Mouse (Mus musculus) adrenal gland, adult 2 months (tissue): ENCODE measurements around the gene Supv3l1. TPM values are rescaled to one million over a fixed set of nuclear protein-coding genes. Genes with fewer than 3 reads are reported as not detected.
A peak's percentile ranks its signal among the peaks of the same experiment; 100 is the strongest.

Experiments
- DNase-seq: peaks from one replicate; pipeline ENCODE4 v3.0.0; 2021
- polyA plus RNA-seq: library from polyadenylated mRNA; depleted of rRNA; stranded (reverse); fragments of >200 nt; gene quantifications from 2 replicates; pipeline ENCODE4 v1.2.3, GENCODE M21; 2012; rRNA removed
- total RNA-seq, 2 experiments: library from RNA; stranded (reverse); gene quantifications; 2 replicates each; pipeline ENCODE4 v1.2.3; 2021

The Supv3l1 gene
- total and polyA plus RNA-seq, 3 experiments, result 25.4 to 36.7 (median 33.6) TPM

- DNase-seq, result no peak
Measured at GRCm38 (mm10) chr10:62413606-62413982, 35.9 kb downstream of the Supv3l1 start.

- no peak for DNase-seq
Measured at GRCm38 (mm10) chr10:62412906-62413605, 36.5 kb downstream of the Supv3l1 start.

- no peak for DNase-seq
Measured at GRCm38 (mm10) chr10:62411431-62412410, 37.8 kb downstream of the Supv3l1 start.

GRCm38 (mm10) chr10:62410943-62411342 is 38.6 kb downstream of the Supv3l1 start:
- DNase-seq, result peak; percentile 66

- DNase-seq, result no peak
Measured at GRCm38 (mm10) chr10:62404901-62405300, 44.6 kb downstream of the Supv3l1 start.

- no peak for DNase-seq
Measured at GRCm38 (mm10) chr10:62401641-62402111, 47.9 kb downstream of the Supv3l1 start.

- no peak for DNase-seq
Measured at GRCm38 (mm10) chr10:62383011-62383410, 66.5 kb downstream of the Supv3l1 start.

- no peak for DNase-seq
Measured at GRCm38 (mm10) chr10:62380936-62381335, 68.6 kb downstream of the Supv3l1 start.

GRCm38 (mm10) chr10:62379808-62380207 is 69.7 kb downstream of the Supv3l1 start, which contains the start of gene Hk1:
TSS of gene Hk1 (minus strand) at chr10:62379908.
- DNase-seq, result no peak

Other genes starting within 250 kb of the Supv3l1 start
- gene Tspan15, start 218.5 kb downstream of the Supv3l1 start, total RNA-seq, result 10 to 100 TPM; 14.4 to 22.5 TPM
- gene Tspan15, start 218.5 kb downstream of the Supv3l1 start, polyA plus RNA-seq, result 66.3 and 71.2 TPM in 2 replicates
- 10 to 100 TPM; 21.8 to 64.4 TPM for gene Tacr2, start 197.3 kb downstream of the Supv3l1 start, total RNA-seq
- gene Tacr2, start 197.3 kb downstream of the Supv3l1 start, polyA plus RNA-seq, result 146 and 235 TPM in 2 replicates
- 10 to 100 TPM; 23.7 to 40.0 TPM for gene Hk1, start 69.8 kb downstream of the Supv3l1 start, total RNA-seq
- gene Hk1, start 69.8 kb downstream of the Supv3l1 start, polyA plus RNA-seq, result 25.5 and 26.9 TPM in 2 replicates
- not detected for gene Hkdc1, start 27.2 kb downstream of the Supv3l1 start, total RNA-seq
- gene Hkdc1, start 27.2 kb downstream of the Supv3l1 start, polyA plus RNA-seq, result 0.03 TPM in 1 of 2 replicates, not detected in the other
- gene 4930507D05Rik, start 249 bp downstream of the Supv3l1 start, total RNA-seq, result under 1 TPM; 0.35 TPM
- not detected in 2 replicates for gene 4930507D05Rik, start 249 bp downstream of the Supv3l1 start, polyA plus RNA-seq
- gene Vps26a, start 37.1 kb upstream of the Supv3l1 start, total RNA-seq, result 10 to 100 TPM; 54.8 to 58.8 TPM
- gene Vps26a, start 37.1 kb upstream of the Supv3l1 start, polyA plus RNA-seq, result 3.7 and 4.4 TPM in 2 replicates
- gene Srgn, start 77.7 kb upstream of the Supv3l1 start, total RNA-seq, result 10 to 100 TPM; 46.7 to 61.5 TPM
- 7.2 and 11.5 TPM in 2 replicates for gene Srgn, start 77.7 kb upstream of the Supv3l1 start, polyA plus RNA-seq
- gene Kif1bp, start 128.7 kb upstream of the Supv3l1 start, total RNA-seq, result 10 to 100 TPM; 57.7 to 60.8 TPM
- gene Kif1bp, start 128.7 kb upstream of the Supv3l1 start, polyA plus RNA-seq, result 64.0 and 74.9 TPM in 2 replicates
- gene Ddx21, start 152.5 kb upstream of the Supv3l1 start, total RNA-seq, result 10 to 100 TPM; 54.7 to 74.4 TPM
- 3.4 and 4.7 TPM in 2 replicates for gene Ddx21, start 152.5 kb upstream of the Supv3l1 start, polyA plus RNA-seq
- 100 to 1,000 TPM; 103 to 108 TPM for gene Ddx50, start 201.5 kb upstream of the Supv3l1 start, total RNA-seq
- 2.7 and 4.1 TPM in 2 replicates for gene Ddx50, start 201.5 kb upstream of the Supv3l1 start, polyA plus RNA-seq